Mouse (Mus musculus) kidney, adult 8-10 months (tissue): ENCODE data around the gene Kptn.
A peak's percentile ranks its signal among the peaks of the same experiment; 100 is the strongest.

Source experiments
- DNase-seq, 2 experiments: peaks; one replicate each; pipeline ENCODE4 v3.0.0; 2022

Gene Kptn

DNA sequence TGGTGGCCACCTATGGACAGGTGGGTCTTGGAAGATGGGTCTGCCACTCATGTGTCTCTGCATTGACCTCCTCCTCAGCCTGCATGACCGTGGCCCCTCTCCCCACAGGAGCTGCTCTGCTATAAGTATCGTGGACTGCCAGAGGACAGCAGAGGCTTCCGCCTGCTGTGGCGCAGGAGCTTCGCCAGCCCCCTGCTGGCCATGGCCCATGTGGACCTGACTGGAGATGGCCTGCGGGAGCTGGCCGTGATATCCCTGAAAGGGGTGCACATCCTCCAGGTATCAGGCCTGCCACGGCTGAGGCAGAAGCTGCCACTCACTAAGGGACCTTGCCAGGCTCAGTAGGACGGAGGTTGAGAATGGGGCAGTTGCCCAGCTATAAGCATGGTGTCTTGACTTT, 6.1 kb downstream of the Kptn start:
- no peak for DNase-seq

DNA sequence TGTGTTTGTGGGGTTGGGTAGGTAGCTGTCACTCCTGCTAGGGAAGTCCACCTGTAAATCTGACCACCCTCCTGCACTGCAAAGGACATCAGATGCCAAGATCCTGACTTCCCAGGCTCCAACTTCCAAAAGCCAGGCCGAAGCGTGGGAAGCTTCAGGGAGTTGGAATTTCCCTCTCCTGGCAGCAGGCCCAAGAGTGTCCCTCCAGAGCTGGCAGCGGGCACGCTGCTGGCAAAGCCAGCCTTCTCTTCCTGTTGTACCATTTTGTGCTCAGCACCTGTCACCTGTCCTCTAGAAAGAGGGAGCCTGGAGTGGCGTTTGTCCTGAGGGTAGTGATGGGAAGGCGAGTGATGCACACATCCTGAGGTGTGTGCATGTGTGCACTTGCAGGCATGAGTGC, 8.6 kb downstream of the Kptn start:
- DNase-seq: no peak

DNA sequence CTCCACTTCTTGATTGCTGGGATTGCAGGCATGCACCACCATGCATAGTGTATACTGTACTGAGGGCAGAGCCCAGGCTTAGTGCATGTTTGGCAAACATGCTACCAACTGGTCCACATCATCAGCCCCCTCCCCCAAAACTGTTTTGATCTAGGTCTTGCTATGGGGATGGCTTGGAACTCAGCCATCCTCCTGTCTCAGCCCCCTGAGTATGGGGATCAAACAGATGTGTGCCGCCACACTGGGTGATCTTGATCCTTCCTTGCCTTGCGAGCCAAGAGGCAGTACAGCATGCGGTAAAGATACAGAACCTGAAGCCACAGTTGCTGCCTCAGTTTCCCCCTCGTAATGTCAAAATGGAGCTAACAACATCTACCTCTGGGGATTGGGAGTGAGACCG, 9.2 kb downstream of the Kptn start:
- no peak for DNase-seq

DNA sequence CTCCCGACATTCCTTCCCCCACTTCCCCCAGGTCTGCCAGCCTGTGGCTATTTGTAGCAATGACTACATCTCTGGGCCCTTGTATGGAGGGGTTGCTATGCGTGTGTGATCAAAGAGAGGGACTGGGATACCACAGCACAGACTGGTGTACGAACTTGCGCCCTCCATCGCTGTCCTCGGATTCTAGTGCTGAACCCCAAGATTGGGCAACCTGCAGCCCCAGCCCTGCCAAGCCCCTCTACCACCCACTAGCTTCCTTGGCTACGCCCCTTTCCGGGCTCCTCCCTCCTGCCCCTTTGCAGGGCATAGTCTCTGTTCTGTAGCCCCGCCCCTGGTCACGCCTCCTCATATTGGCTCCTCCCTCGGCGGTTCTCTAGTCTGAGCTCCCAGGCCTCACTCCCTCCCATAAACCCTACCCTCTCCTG, 9.7 kb downstream of the Kptn start, which contains the start of gene Slc8a2:
Slc8a2 (plus strand) TSS at position 406 of the 425 bp plus-strand sequence.
- DNase-seq: peak; percentile 59 to 70

DNA sequence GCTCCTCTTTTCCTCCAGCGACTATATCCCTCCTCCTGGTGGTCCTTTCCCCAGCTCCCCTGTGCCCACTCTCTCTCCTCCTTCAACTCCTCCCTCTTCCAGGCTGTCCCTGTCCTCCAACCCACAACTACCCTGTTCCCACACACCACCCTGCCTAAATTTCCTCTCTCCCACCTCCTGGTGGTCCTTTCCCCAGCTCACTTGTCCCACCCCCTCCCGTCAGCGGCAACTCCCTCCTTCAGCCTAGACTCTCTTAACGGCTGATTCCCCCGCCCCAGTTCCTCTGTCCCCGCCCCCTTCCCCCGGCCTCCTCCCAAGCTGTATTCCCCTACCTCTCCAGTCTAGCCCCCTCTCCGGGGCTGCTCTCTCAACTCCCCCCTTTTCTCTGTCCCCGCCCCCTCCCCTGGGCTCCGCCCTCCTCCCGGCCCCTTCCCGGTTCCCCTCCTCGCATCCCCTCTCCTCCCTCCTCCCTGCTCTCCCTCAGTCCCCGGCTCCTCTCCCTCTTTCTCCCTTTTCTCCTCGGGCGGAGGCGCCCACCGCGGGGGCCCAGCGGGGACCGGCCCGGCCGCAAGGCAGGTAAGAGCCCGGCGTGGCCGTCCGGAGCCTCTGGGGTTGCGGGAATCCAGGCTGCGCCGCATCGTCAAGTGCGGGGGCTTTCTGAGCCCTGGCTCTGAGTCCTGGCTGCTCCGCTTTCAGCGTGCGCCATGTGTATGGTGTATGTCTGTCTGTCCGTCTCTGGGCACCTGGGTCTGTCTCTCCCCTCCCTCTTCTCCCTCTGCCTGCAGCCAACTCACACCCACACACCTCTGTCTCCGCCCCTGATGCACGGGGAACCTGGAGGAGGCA, 10.4 kb downstream of the Kptn start:
- no peak for DNase-seq

DNA sequence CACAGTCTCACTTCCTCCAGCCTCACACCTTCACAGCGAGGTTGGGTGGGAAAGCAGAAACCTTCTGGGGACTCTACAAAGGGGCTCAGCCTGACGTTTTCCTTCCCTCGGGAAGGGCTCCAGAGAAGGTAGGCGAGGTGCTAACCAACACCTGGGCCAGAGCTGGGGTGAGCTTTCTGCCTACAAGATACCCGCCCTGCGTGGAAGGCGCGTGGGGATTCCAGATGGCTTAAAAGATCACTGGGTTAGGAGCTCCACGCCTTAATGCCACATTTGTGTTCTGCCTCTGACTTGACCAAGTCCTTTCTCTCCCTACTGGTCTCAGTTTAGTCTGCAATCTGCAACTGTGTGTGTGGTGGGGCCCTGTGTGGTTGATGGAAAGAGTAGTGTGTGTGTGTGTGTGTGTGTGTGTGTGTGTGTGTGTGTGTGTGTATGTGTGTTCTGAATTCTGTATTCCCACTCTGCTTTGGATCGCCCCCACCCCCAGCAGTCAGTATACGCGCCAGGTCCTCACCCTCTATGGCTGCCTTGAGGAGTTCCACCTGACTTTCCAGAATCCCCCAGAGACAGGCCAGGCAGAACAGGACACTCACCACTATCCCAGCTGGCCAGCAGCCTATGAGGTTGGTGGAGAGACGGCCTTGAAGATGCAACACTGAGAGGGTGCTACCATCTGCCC, 11.4 kb downstream of the Kptn start:
- no peak for DNase-seq

DNA sequence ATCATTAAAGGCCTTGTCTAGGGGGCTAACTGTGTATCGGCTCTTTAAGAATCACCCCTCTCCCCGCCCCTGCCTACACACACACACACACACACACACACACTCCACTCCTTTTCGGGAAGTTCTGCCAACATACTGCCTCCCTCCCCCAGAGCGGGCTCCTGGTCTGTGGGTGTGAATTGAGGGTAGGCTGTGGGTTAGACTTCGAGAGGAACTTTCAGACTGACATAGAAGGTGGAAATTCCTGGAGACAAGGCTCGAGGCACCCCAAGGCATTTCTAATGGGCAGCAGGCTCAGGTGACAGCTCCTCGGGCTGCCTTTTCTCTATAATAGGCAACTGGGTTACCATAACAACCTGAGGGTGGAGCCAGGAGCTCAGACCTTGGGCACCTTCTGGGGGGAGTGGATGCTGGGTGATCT, 12.5 kb downstream of the Kptn start:
- no peak for DNase-seq

DNA sequence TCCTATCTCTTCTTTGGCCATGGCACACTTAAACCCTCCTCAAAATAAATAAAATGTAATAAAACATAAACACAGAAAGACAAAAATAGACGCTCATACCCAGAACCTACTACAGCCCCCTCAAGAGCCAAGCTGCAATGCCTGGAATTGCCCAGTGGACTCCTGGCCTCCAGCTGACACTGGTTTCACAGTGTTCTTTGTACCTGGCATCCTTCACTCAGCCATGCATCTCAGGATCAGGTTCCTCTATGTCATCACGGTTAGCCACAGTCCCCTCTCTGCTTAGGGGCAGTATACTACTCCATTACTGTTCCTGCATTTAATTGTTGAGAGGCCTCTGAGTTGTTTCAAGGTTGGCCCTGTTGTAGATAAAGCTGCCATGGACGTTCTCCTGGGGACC, 13.2 kb downstream of the Kptn start:
- DNase-seq: no peak

DNA sequence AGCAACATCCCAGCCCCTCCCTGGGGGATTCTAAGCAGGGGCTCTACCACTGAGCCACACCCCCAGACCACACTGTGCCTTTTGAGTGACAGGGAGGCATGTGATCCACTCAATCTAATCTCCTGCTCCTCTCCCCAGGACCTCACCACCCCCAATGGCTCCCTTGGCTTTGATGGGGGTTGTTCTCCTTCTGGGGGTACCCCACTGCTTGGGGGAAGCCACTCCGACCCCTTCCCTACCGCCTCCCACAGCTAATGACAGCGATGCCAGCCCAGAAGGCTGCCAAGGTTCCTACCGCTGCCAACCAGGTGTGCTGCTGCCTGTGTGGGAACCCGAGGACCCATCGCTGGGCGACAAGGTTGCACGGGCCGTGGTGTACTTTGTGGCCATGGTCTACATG, 14.0 kb downstream of the Kptn start:
- DNase-seq: no peak

DNA sequence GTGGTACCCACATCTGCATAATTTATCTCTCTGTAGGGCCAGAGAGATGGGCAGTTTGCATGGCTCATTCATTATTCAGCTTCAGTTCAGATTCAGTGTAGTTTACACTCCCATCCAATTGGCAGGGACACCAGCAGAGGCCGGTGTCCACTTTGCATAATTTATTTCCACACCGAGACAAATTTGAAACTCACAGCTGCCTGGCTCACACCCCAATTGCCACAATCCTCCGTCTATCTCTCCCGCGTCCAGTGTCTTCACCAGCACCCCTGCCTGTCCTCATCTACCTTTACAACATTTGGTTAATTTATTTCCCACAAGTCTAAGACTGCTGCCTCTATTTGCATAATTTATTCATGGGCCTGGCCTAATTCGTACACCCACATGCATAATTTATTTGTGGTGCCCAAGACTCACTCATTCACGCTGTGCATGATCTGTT, 15.3 kb downstream of the Kptn start:
- no peak for DNase-seq

DNA sequence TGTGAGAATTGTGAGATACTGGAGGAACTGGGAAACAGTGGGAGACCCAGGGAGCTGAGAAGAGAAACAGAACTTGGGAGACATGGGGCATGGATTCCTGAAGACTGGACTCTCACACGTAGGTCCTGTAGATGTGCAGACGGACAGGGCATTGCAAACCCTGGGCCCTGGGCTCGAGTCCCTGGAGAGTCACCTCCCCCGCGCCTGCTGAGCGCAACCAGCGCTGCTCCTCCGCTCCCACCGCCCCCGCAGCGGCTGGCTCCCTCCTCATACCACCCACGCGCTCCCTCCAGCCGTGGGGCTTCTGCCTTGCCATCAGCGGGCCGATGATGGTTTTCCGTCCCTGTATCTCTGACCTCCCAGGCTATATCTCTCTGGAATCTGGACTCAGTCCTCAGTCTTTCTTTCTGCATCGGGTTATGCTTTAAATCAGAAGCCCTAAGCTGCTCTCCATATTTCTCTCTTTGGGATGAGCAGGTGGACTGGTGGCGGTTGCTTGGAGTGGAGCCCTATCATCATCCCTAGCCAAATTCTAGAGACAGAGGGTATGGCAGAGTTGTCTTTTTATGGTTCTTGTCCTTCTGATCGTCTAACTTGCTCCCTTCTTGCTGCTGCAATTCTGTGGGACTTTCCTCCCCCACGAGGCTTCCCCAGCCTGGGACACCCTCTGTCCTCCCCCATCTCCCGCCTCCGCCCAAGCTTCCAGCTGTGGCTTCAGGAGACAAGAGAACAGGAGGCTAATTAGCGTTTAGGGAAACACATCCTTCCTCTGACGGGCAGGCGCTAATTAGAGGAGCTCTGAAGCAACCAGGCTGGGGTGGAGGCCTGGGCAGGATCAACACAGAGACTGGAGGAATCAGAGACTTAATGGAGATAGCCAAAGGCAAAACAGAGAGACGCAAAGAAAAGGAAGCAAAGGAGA, 27.1 kb downstream of the Kptn start:
- DNase-seq: no peak

DNA sequence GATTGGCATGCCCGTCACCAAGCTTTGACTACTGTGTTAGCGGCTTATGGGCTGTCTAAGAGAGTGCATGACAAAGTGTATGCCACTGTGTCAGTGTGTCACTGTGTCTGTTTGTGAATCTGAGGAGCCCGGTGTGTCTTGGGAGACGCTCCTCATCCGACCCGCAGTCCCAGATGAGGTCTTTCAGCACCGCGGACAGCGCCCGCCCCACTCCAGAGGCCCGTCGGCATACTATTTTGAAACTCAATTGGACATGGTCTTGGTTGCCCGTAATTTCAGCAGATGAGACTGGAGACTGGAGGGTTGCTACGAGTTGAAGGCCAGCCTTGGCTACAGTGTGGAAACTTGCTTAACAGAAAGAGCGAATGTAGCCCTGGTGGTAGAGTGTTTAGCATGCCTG, 27.9 kb downstream of the Kptn start:
- DNase-seq: peak in 1 of 2 experiments; percentile 49

DNA sequence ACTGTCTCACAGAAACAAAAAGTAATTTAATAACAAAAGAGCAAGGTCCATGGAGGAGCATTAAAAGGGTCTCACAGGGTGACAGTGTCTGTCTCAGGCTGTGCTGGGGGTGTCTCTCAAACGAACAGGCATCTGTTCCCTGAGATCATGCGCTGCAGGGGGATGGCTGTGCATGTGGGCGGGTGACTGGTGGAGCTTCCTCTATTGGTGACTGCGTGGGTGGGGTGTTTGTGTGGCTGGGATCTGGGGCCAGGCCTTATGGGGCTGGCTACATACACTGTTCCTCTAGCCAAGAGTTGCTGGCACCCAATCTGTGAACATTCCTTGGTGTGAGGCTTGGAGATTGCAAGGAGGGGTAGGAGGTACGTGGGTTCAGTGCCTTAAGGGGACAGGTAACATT, 29.5 kb downstream of the Kptn start:
- DNase-seq: no peak

DNA sequence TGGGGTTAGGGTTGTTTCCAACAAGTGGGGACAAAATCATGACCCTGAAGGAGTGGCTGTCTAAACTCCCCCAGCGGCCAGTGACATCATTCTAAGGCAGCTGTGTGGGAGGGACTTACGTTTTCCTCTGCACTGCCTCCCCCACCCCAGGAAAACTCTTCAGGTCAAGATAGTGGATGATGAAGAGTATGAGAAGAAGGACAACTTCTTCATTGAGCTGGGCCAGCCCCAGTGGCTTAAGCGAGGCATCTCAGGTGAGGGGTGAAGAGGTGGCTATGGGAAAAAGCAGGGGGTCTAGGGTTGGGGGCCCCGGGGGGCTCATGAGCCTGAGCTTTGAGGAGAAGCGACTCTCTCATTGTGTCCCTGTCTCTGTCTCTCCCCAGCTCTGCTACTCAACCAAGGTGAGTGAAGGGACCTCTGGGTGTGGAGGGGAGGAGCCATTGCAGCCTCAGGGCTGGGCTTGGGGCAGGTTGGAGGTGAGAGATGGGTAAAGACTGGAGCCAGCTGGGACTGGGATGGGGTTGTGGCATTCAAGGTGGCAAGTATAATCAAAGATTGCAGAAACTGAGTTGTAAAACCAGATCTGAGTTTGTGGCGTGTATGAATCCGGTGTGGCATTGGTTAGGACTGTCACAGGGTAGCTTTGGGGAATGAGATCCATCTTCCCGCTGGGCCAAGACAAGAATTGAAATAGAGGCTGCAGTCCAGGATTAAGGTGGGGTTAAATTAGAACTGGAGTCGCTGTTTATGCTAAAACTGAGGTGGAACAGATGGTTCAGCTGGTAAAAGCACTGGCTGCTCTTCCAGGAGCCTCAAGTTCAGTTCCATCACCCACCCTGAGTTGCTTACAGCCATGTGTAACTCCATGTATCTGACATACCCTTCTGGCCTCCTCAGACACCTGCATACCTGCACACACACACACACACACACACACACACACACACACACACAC, 30.8 kb downstream of the Kptn start:
- no peak for DNase-seq

DNA sequence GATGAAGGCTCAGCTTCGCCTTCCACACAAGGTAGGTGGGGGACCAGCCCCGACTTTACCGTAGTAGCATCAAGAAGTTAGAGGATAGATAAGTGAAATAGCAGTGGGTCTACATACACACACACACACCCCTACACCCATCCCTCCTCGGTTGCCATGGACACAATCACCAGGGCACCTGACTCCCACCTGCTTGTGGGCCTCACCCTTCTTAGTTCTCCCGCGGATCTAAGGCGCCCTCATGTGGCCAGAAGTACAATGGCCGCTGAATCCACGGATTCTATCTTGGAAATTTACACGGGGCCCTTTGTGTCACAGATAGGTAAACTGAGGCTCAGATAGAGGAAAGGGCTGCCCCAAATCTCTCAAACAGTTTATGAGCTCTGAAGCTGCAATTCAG, 33.8 kb downstream of the Kptn start:
- peak; percentile 22 to 36 for DNase-seq

DNA sequence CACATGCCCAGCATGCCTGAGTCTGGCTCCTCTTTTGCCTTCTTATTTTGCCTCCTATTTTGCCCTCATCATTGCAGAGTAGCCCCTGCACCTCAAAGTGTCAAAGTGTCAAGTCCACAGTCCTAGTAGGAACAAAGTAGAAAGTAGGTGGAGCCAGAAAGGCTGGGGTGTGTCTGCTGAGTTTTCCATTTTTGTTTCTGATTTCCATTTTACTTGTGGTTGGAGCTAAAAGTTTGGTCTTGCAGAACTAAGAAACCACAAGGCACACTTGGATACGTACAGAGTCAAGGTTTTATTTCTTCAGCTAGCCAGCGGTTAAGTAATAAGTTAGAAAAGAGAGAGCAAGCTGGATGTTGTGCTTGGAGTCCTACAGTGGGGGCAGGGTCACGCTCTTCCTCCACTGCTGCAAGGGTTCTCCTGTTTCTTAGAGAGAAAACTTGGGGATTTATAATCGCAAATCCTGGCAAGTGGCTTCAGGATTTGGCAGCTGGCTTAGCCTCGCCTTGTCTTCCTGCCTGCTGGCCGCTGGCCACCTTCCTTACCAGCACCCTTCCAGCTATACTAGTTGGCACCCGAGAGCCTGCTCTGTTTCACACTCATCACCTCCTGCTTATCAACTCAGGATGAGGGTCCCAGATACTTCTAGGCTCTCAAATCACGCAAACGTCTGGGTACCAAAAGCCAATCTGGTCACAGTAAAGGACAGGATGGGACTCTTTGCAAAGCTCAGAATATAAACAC, 35.6 kb downstream of the Kptn start:
- DNase-seq: no peak

DNA sequence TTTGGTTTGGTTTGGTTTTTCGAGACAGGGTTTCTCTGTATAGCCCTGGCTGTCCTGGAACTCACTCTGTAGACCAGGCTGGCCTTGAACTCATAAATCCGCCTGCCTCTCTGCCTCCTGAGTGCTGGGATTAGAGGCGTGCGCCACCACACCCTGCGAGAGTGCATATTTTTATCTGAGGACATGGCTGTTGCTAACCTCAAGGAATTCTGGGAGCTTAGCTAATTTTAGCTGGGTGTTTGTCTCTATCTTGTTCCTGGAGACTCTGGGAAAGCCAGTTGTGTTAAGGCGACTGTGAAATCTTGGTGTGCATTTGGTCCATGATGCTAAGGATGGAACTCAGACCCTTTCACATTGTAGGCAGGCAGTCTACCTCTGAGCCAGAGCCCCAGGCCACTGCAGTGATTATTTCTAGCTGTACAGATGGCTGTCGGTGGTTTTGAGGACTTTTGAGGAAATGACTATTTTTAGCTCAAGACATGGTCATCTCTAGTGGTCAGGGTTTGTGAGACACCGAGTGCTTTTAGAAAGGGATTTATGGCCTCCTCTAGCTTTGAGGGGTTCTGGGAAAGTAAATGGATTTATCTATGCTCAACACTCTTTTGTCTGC, 36.5 kb downstream of the Kptn start:
- no peak for DNase-seq

DNA sequence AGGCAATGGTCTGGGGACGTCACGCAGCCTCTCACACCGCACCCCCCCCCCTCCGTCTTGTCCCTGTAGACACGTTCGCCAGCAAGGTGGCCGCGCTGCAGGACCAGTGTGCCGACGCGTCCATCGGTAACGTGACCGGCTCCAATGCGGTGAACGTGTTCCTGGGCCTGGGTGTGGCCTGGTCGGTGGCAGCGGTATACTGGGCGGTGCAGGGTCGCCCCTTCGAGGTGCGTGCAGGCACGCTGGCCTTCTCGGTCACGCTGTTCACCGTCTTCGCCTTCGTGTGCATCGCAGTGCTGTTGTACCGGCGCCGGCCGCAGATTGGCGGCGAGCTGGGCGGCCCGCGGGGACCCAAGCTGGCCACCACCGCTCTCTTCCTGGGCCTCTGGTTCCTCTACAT, 39.0 kb downstream of the Kptn start:
- DNase-seq: no peak

DNA sequence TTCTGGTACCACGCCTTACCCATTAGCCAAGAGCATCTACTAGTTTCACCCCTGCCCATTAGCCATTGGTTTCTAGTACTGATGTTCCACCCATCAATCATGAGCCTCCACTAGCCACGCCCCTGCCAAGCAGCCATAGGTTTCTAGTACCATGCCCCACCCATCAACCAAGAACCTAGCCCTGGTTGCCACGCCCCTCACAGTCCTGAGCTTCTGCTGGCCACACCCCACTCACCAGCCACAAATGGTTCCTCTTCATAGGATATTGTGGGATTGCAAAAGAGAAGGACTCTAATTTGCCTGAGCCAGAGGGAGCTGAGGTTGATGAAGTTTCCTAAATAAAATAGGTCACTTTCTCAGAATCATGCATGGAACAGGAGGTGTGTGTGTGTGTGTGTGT, 41.0 kb downstream of the Kptn start:
- DNase-seq: no peak

DNA sequence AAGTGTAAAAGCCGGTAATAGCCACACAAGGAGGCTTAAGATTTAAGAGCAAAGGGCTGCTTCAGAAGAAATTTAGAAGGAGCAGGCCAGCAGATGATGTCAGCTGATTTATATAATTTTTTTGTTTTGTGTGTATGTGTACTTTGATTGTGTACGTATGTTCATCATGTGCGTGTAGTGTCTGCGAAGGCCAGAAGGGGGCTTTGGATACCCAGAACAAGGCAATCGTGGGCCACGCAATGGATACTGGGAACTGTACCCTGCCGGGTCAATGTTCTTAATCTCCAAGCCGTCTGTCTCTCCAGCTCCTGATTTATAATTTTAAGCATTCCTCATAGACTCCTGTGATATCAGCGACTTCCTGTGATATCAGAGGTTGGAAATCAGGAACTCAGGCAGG, 41.6 kb downstream of the Kptn start:
- DNase-seq: no peak

DNA sequence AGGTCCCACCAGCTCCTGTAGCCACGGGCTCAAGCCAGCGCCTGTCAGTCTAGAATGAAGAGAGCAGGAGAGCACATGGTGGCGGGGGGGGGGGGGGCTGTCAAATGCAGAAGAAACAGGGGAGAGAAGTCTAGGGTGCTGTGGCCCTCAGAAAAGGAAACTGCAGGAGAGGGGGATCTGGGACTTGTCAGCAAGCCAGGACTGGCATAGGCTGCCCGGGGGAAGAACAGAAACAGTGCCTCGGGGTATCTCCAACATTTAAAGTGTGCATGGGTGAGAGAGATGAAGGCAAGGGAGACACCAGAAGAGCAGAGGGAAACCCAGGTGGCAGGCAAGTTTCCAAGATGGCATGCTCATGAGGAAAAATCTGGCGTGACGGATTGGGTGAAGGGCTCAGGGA, 42.3 kb downstream of the Kptn start:
- DNase-seq: no peak
